Mouse (Mus musculus) intestine, embryonic 14.5 days (tissue): ENCODE data around the gene Hhat. TPM values are rescaled to one million over a fixed set of nuclear protein-coding genes. Genes with fewer than 3 reads are reported as not detected.

Experiments used
- ATAC-seq: fragments of 200-750 bp; cut with Nextera tagmentation; replicated peaks from 2 replicates; pipeline ENCODE4 v1.8.0; 2017; ENCODE audit warnings: low read depth, moderate number of reproducible peaks, moderate TSS enrichment, moderate library complexity; ENCODE audit not compliant: low FRiP score, low TSS enrichment
- DNase-seq: peaks from one replicate; pipeline ENCODE4 v3.0.0-alpha.2; 2018; ENCODE audit warnings: low spot score
- H3K27ac ChIP-seq: fragments of 300-500 bp; sonication (generic); 2 replicates; pipeline ENCODE4 v1.5.1; 2014; ENCODE audit warnings: low read depth, mild to moderate bottlenecking, control low read depth
- H3K27me3 ChIP-seq: fragments of 300-500 bp; sonication (generic); replicated peaks from 2 replicates; pipeline ENCODE4 v1.6.1; 2014; ENCODE audit warnings: low read length, control low read depth; ENCODE audit not compliant: control insufficient read depth, insufficient read depth
- H3K36me3 ChIP-seq: fragments of 300-500 bp; sonication (generic); 2 replicates; pipeline ENCODE4 v1.6.1; 2014; ENCODE audit warnings: low read length, control low read depth; ENCODE audit not compliant: control insufficient read depth, insufficient read depth
- H3K4me1 ChIP-seq: fragments of 300-500 bp; sonication (generic); replicated peaks from 2 replicates; pipeline ENCODE4 v1.6.1; 2014; ENCODE audit warnings: low read length, control low read depth, mixed read lengths; ENCODE audit not compliant: control insufficient read depth, insufficient read depth
- H3K4me2 ChIP-seq: fragments of 300-500 bp; sonication (generic); 2 replicates; pipeline ENCODE4 v1.6.1; 2014; ENCODE audit warnings: low read length
- H3K4me3 ChIP-seq: fragments of 300-500 bp; sonication (generic); 2 replicates; pipeline ENCODE4 v1.5.1; 2014; ENCODE audit warnings: low read depth, low read length, control low read depth, mixed read lengths
- H3K9ac ChIP-seq: fragments of 300-500 bp; sonication (generic); 2 replicates; pipeline ENCODE4 v1.6.1; 2014; ENCODE audit warnings: mild to moderate bottlenecking, low read length
- H3K9me3 ChIP-seq: fragments of 300-500 bp; sonication (generic); 2 replicates; pipeline ENCODE4 v1.6.1; 2016; ENCODE audit warnings: low read length, control low read depth; ENCODE audit not compliant: control insufficient read depth
- WGBS: fragments of 180-500 bp; shearing (Covaris S2); extraction: QIAGEN DNeasy Blood & Tissue Kit; methylation state at CpG from one replicate; pipeline ENCODE4 v1.1.7; 2014; 5-methylcytosine and 5-hydroxymethylcytosine counted together
- polyA plus RNA-seq: library from polyadenylated mRNA; unstranded; fragments of >200 nt; fragmentation: Nextera tagmentation; extraction: Ambion mirVana; gene quantifications from 2 replicates; pipeline ENCODE4 v1.2.1, GENCODE M21; 2014

Gene Hhat
- polyA plus RNA-seq, 1 experiment from 2014 or later = 14.1 TPM

DNA sequence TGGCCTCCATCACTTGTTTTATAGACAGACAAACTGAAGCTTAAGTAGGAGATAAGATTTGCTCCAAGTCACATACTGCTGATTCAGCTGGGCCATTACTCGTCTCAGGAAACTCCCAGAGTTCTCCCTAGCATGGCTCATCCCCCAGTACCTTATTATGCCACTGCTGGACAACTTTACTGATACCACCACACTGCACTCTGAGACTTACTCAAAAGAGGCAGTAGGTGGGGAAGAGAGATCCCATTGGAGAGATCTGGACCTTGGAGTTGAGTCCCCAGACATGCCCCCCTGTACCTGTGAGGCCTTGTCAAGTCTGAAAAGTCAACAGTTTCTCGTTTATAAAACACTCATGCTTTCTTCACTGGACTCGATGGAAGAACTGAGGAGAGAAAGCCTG is 131.8 kb downstream of the Hhat start:
- Histone ChIP-seq H3K9me3 (0 out of 2 replicates have a peak, but pooled peaks cover 2% of the 10 kb centered on the region), H3K27ac (no peak overlapping the region), H3K4me1 (no peaks in the 10 kb centered on the region), H3K4me2 (no peak overlapping the region), H3K4me3 (no peak overlapping the region), H3K9ac (no peak overlapping the region), H3K27me3 (no peaks in the 10 kb centered on the region), H3K36me3 (no peaks in the 10 kb centered on the region)
- no peak for ATAC-seq
- no peak for DNase-seq
- 36% methylated on average over 3 of the region's 3 CpGs for WGBS

DNA sequence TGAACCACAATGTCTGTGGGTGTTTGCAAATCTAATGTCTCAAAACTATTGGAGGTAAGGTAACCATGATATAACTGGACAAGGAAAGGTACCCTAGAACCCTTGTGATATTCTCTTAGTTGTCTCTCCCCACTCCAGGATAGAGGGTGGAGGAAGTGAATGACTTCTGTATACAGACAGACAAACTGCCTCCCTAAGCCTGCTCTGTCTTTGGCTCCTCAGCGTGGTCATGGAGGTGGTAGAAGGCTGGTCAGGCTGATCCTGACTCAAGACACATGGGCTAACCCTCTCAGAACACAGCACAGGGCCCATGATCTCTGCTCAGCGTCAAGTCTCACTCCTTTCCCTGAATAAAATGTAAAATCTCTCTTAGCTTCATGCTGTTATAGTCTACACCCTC is 149.2 kb downstream of the Hhat start:
- 85% methylated on average over 2 of the region's 2 CpGs for WGBS
- Histone ChIP-seq H3K4me3 (no peak overlapping the region), H3K9me3 (no peaks in the 10 kb centered on the region), H3K9ac (no peak overlapping the region), H3K36me3 (no peaks in the 10 kb centered on the region), H3K27me3 (no peaks in the 10 kb centered on the region), H3K4me2 (no peak overlapping the region), H3K4me1 (no peaks in the 10 kb centered on the region), H3K27ac (no peak overlapping the region)
- no peak for DNase-seq
- ATAC-seq = no peak

DNA sequence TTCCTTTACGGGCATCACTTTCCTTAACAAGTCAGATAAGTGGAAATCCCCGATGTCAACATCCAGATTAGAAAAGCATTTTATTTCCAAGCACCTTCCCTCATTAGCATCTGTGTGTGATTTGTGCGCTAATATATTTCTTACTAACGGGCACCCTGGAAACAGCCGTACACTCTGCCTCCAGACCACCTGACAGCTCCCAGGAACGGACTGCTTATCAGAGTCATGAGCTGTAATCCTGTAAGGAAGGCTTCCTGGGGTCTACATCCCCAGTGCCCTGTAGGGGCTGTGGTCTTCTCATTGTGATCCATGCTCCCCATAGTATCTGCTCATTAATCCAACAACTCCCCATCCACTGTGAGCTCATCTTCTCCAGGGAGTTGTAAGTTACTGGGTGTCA is 157.8 kb downstream of the Hhat start:
- no peak overlapping the region for H3K27ac ChIP-seq

GRCm38 (mm10) chr1:192611996-192612739 is 158.9 kb downstream of the Hhat start:
- Histone ChIP-seq H3K4me2 (no peak overlapping the region), H3K27ac (no peak overlapping the region), H3K4me3 (no peak overlapping the region), H3K9me3 (no peaks in the 10 kb centered on the region), H3K4me1 (no peaks in the 10 kb centered on the region), H3K9ac (no peak overlapping the region), H3K27me3 (no peaks in the 10 kb centered on the region), H3K36me3 (no peaks in the 10 kb centered on the region)
- WGBS = 81% methylated on average over 11 of the region's 11 CpGs
- DNase-seq = no peak
- no peak for ATAC-seq

More for the DNA sequence above, 157.8 kb downstream of the Hhat start:
- Histone ChIP-seq H3K9me3 (no peaks in the 10 kb centered on the region), H3K4me3 (no peak overlapping the region), H3K36me3 (no peaks in the 10 kb centered on the region), H3K27me3 (no peaks in the 10 kb centered on the region), H3K4me2 (no peak overlapping the region), H3K9ac (no peak overlapping the region), H3K4me1 (no peaks in the 10 kb centered on the region)
- DNase-seq (no peak), ATAC-seq (no peak)
- 66% methylated on average over 6 of the region's 6 CpGs for WGBS

GRCm38 (mm10) chr1:192606876-192607275 is 164.1 kb downstream of the Hhat start:
- H3K27me3 ChIP-seq = no peaks in the 10 kb centered on the region
- no peaks in the 10 kb centered on the region for H3K36me3 ChIP-seq
- DNase-seq = no peak
- no peak overlapping the region for H3K4me3 ChIP-seq
- WGBS = 85% methylated on average over 8 of the region's 8 CpGs
- ATAC-seq = no peak
- no peaks in the 10 kb centered on the region; the same call in 1 of the 2 replicates for H3K4me1 ChIP-seq
- no peak overlapping the region for H3K4me2 ChIP-seq
- H3K9me3 ChIP-seq = no peaks in the 10 kb centered on the region
- H3K9ac ChIP-seq = no peak overlapping the region
- H3K27ac ChIP-seq = no peak overlapping the region

GRCm38 (mm10) chr1:192604413-192604812 is 166.6 kb downstream of the Hhat start:
- Histone ChIP-seq H3K27ac (no peak overlapping the region), H3K9me3 (no peaks in the 10 kb centered on the region), H3K4me3 (no peak overlapping the region), H3K9ac (no peak overlapping the region), H3K27me3 (no peaks in the 10 kb centered on the region), H3K4me2 (no peak overlapping the region), H3K36me3 (no peaks in the 10 kb centered on the region), H3K4me1 (no peaks in the 10 kb centered on the region; the same call in 1 of the 2 replicates)
- DNase-seq (no peak), ATAC-seq (no peak)
- WGBS = 48% methylated on average over 5 of the region's 5 CpGs

- Histone ChIP-seq H3K27ac (no peak overlapping the region), H3K36me3 (no peaks in the 10 kb centered on the region), H3K4me3 (no peak overlapping the region), H3K27me3 (no peaks in the 10 kb centered on the region), H3K9me3 (no peaks in the 10 kb centered on the region), H3K4me1 (no peaks in the 10 kb centered on the region; the same call in 1 of the 2 replicates), H3K9ac (no peak overlapping the region), H3K4me2 (no peak overlapping the region)
- WGBS = 48% methylated on average over 7 of the region's 7 CpGs
- ATAC-seq (no peak), DNase-seq (no peak)
Measured at GRCm38 (mm10) chr1:192603556-192603955, 167.5 kb downstream of the Hhat start.

- DNase-seq = no peak
- no peak overlapping the region for H3K4me3 ChIP-seq
- no peak overlapping the region for H3K27ac ChIP-seq
- no peak overlapping the region for H3K9ac ChIP-seq
- H3K9me3 ChIP-seq = no peaks in the 10 kb centered on the region
- WGBS = 88% methylated on average over 3 of the region's 3 CpGs
- no peak for ATAC-seq
- no peaks in the 10 kb centered on the region for H3K36me3 ChIP-seq
- H3K4me1 ChIP-seq = no peaks in the 10 kb centered on the region; the same call in 1 of the 2 replicates
- H3K27me3 ChIP-seq = no peaks in the 10 kb centered on the region
- no peak overlapping the region for H3K4me2 ChIP-seq
Measured at GRCm38 (mm10) chr1:192601206-192601605, 169.8 kb downstream of the Hhat start.

DNA sequence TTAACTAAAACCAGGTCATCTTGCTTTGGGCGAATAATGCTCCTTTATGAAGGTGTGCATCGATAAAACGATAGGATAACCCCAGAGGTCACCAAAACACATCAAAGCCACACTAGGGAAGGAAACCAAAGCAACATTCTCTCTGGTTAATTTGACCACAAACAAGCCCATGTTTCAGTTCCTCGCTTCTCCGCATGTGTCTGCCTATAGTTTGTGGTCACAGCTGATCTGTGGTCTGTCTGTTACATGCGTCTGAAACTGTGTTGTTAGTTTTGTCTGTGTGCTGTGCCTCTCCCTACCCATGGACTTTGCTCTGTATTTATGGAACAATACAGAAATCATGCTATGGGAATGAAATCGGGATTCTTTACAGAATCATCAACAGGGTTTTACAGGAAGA is 171.3 kb downstream of the Hhat start:
- Histone ChIP-seq H3K4me2 (no peak overlapping the region), H3K9me3 (no peaks in the 10 kb centered on the region), H3K36me3 (no peaks in the 10 kb centered on the region), H3K27me3 (no peaks in the 10 kb centered on the region), H3K9ac (no peak overlapping the region), H3K4me1 (no peaks in the 10 kb centered on the region), H3K4me3 (no peak overlapping the region), H3K27ac (no peak overlapping the region)
- no peak for ATAC-seq
- DNase-seq = no peak
- 85% methylated on average over 7 of the region's 7 CpGs for WGBS
